Mouse (Mus musculus): ENCODE data around the gene Cacna1b.

Cacna1b gene

GRCm38 (mm10) chr2:24763115-24763557 lies at the start of gene Cacna1b:
Gene Cacna1b (minus strand): TSS chr2:24763152.
- ATAC-seq (ENCODE audit: insufficient number of reproducible peaks, low FRiP score, low TSS enrichment), result peak; percentile 65

GRCm38 (mm10) chr2:24809746-24810145 lies 46.8 kb upstream of the Cacna1b start:
- ATAC-seq (ENCODE audit: insufficient number of reproducible peaks, low FRiP score, low TSS enrichment), result no peak

- no peak for ATAC-seq (ENCODE audit: insufficient number of reproducible peaks, low FRiP score, low TSS enrichment)
Observed at GRCm38 (mm10) chr2:24807691-24808090, 44.7 kb upstream of the Cacna1b start.

GRCm38 (mm10) chr2:24807036-24807435 lies 44.1 kb upstream of the Cacna1b start:
- no peak for ATAC-seq (ENCODE audit: insufficient number of reproducible peaks, low FRiP score, low TSS enrichment)

- peak; percentile 61; the same call in 1 of the 2 replicates for ATAC-seq (ENCODE audit: insufficient number of reproducible peaks, low FRiP score, low TSS enrichment)
Observed at GRCm38 (mm10) chr2:24806143-24806542, 43.2 kb upstream of the Cacna1b start.

- ATAC-seq (ENCODE audit: insufficient number of reproducible peaks, low FRiP score, low TSS enrichment), result no peak
Observed at GRCm38 (mm10) chr2:24805621-24806020, 42.7 kb upstream of the Cacna1b start.

GRCm38 (mm10) chr2:24796833-24797457 lies 34.0 kb upstream of the Cacna1b start:
- no peak for ATAC-seq (ENCODE audit: insufficient number of reproducible peaks, low FRiP score, low TSS enrichment)

- ATAC-seq (ENCODE audit: insufficient number of reproducible peaks, low FRiP score, low TSS enrichment), result no peak
Observed at GRCm38 (mm10) chr2:24787250-24787649, 24.3 kb upstream of the Cacna1b start.

GRCm38 (mm10) chr2:24781253-24781652 lies 18.3 kb upstream of the Cacna1b start:
- no peak for ATAC-seq (ENCODE audit: insufficient number of reproducible peaks, low FRiP score, low TSS enrichment)

GRCm38 (mm10) chr2:24776831-24777230 lies 13.9 kb upstream of the Cacna1b start:
- no peak for ATAC-seq (ENCODE audit: insufficient number of reproducible peaks, low FRiP score, low TSS enrichment)

GRCm38 (mm10) chr2:24775951-24776587 lies 13.1 kb upstream of the Cacna1b start:
- ATAC-seq (ENCODE audit: insufficient number of reproducible peaks, low FRiP score, low TSS enrichment), result no peak

GRCm38 (mm10) chr2:24774832-24775231 lies 11.9 kb upstream of the Cacna1b start:
- ATAC-seq (ENCODE audit: insufficient number of reproducible peaks, low FRiP score, low TSS enrichment), result no peak

- no peak for ATAC-seq (ENCODE audit: insufficient number of reproducible peaks, low FRiP score, low TSS enrichment)
Observed at GRCm38 (mm10) chr2:24770861-24771260, 7.9 kb upstream of the Cacna1b start.

- peak; percentile 57 for ATAC-seq (ENCODE audit: insufficient number of reproducible peaks, low FRiP score, low TSS enrichment)
Observed at GRCm38 (mm10) chr2:24762446-24762960, 449 bp downstream of the Cacna1b start.

GRCm38 (mm10) chr2:24761923-24762445 lies 968 bp downstream of the Cacna1b start:
- ATAC-seq (ENCODE audit: insufficient number of reproducible peaks, low FRiP score, low TSS enrichment), result peak; percentile 60

GRCm38 (mm10) chr2:24755276-24755675 lies 7.7 kb downstream of the Cacna1b start:
- ATAC-seq (ENCODE audit: insufficient number of reproducible peaks, low FRiP score, low TSS enrichment), result no peak

GRCm38 (mm10) chr2:24752599-24752998 lies 10.4 kb downstream of the Cacna1b start:
- no peak for ATAC-seq (ENCODE audit: insufficient number of reproducible peaks, low FRiP score, low TSS enrichment)

- ATAC-seq (ENCODE audit: insufficient number of reproducible peaks, low FRiP score, low TSS enrichment), result no peak
Observed at GRCm38 (mm10) chr2:24750051-24750450, 12.9 kb downstream of the Cacna1b start.

GRCm38 (mm10) chr2:24747878-24748277 lies 15.1 kb downstream of the Cacna1b start:
- ATAC-seq (ENCODE audit: insufficient number of reproducible peaks, low FRiP score, low TSS enrichment), result no peak

- ATAC-seq (ENCODE audit: insufficient number of reproducible peaks, low FRiP score, low TSS enrichment), result no peak
Observed at GRCm38 (mm10) chr2:24739701-24740100, 23.3 kb downstream of the Cacna1b start.

- ATAC-seq (ENCODE audit: insufficient number of reproducible peaks, low FRiP score, low TSS enrichment), result no peak
Observed at GRCm38 (mm10) chr2:24733157-24733556, 29.8 kb downstream of the Cacna1b start.

Data from cerebellum, adult (tissue).